Mouse (Mus musculus) cerebellum, adult 11 months (tissue): Measurements from ENCODE around the gene Ceacam16.

ENCODE experiments used
- DNase-seq: peaks from one replicate; pipeline ENCODE4 v3.0.0; 2022

Gene Ceacam16

DNA sequence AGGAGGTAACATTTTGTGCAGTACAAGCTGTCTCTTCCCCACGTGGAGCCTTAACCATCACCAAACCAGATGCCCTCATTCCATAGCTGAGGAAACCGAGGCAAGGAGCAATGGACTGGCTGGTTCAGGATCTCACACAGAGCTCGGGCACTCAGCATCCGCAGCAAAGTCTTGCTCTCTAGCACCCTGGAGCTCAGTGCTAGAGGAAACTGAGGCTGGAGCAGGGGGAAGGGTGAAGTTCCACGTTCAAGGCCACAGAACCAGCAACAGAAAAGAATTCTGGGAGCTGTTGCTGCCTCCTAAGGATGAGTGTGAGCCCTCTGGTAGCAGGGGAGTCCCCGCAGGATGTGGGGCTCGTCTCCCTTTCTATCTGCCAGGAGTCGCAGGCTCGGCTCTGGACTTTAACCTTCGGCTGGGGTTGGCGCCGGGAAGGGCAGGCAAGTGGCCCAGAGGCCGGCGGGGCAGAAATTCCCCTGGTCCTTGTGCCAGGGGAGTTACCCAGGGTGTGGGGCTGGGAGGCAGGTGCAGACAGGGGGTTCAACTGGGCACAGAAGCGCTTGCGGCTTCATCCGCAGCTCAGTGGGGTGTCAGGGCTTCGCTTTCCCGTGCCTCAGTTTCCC is 18.1 kb downstream of the Ceacam16 start:
- no peak for DNase-seq

DNA sequence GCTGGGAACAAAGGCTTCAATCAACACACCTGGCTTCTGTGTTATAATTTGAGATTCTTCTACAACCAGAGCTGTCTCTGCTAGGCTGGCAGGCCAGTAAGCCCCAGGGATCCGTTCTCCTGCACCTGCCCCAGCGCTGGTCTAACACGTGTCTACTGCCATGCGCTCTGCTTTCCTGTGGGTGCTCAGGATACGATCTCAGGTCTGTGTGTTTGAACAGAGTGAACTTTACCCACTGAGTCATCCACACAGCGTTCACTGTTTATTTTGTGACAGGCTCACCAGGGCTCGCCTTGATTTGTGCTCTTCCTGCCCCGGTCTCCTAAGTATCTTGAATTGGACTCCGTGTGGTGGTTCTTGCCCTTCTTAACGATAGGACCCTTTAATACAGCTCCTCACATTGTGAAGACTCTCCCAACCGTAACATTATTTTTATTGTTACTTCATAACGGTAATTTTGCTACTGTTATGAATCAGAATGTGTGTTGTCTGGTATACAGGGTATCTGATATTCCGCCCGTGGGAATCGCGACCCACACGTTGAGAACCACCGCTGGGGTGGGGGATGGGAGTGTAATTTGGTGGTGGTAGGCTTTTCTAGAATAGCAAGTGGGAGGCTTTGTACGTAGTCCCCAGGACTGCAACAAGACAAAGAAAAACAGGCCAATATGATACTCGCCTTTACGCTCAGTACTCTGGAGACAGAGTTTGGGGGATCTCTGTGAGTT is 19.2 kb downstream of the Ceacam16 start:
- DNase-seq = no peak

DNA sequence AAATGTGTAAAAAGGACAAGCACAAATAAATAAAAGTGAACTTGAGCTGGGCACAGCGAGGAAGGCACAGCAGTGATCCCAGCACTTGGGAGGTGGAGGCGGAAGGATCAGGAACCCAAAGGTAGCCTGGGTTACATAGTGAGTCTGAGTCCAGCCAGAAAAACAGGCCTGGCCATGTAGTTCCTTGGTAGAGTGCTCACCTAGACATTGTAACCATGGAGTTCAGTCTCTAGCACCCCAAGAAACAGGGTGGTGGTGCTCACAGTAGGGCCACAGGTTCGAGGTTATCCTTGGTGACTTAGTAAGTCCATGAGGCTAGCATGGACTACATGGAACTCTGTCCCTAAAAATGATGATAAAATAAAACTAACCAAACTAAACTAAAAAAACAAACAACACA is 20.2 kb downstream of the Ceacam16 start:
- no peak for DNase-seq

DNA sequence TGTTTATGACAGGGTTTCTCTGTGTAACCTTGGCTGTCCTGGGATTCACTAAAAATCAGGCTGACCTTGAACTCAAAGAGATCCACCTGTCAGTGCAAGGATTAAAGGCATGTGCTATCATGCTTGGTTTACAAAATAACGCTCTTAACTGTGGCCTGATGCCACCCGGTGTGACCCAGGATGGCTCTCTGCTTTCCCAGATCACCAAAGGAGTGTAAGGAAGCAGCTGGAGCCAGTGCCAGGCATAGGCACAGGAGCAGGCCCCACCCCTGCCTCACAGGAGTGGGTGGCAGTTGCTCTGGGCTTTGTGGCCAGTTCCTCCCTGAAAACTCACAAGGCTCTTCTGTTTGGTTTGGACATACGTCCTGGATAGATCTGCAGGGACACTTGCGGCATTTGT is 20.7 kb downstream of the Ceacam16 start:
- no peak for DNase-seq

DNA sequence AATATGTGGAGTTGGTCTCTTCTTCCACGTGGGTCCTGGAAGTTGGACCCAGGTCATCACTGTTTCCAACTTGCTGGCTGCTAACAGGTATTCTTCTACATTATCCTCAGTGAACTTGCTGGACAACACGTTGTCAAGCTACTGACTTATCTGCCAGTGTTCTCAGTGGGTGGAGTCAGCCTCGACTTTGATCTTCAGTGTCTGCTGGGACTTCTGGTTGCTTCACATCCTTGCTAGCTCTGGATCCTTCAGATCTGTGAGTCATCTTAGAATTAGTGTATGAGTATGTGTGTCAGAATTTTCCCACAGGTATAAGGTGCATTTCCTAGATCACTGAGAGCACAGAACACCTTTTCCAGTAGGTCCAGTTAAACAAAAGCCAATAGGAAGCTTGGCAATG is 24.3 kb downstream of the Ceacam16 start:
- DNase-seq = no peak

DNA sequence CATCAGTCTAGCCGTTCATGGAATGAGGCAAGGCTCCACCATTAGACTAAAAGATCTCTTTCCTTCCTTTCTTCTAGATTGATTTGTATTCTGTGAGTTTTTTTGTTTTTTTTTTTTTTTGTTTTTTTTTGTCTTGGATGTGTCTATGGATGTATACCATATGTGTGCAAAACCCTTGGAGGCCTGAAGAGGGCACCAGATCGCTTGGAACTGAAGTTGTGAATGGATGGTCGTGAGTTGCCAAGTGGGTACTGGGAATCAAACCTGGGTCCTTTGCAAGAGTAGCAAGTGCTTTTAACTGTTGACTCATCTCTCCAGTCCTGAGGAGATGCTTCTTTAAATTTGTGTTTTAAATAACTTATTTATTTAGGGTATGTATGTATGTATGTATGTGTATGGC is 27.0 kb downstream of the Ceacam16 start:
- no peak for DNase-seq

DNA sequence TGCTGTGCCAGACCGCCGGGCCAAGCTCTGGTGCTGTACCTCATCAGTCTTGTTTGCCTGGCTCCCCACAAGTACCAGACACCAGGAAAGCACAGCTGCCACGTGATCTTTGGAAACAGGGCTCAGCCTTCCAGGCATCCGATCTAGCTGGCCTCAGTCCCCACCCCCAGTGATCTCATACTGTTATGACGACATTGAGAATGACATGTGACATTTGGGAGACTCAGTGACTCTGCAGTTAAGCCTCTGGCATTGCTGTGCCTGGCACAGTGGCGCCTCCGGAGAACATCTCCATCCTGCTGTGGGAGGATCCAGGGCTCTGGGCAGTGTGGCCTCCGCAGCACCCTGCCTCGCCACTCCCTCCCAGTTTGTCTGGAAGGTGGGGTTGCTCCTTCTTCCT is 29.3 kb downstream of the Ceacam16 start:
- no peak for DNase-seq

DNA sequence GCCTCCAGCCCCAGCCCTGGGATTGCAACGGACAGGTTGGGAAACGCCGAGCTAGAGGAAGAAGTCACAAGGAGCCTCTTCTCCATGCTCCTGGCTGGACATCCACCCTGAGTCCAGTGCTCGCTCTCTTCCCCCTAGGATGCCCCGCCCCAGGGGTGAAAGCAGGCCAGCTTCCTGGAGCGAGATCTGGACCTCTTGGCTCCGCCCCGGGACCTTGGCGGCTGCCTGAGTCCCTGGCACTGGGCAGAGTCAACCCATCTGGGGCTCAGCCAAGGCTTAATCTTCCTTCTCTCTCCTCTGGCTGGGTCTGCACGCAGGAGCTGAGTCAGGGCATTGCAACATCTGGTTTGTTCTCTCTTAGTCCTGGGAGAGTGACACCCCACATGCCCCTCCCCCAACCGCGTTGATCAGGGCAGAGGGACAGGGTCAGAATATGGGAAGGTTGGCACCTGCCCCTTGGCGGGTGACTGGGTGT is 30.4 kb downstream of the Ceacam16 start:
- DNase-seq = no peak

DNA sequence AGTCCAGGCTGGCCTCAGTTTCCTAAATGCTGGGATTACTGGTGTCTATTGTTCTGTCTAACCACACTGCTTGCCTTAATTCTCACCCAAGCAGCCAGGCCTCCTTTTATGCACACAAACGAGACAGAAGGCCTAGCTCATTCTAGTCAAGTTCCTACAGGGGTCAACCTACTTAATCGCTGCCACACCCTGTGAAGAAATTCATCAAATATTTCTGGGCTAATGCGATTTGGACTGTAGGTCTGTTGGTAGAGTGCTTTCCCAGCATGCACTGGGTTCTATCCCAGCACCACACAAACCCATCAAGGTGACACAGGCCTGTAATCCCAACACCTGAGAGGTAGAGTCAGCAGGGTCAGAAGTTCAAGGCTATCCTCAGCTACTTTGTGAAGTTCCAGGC is 31.4 kb downstream of the Ceacam16 start:
- no peak for DNase-seq

DNA sequence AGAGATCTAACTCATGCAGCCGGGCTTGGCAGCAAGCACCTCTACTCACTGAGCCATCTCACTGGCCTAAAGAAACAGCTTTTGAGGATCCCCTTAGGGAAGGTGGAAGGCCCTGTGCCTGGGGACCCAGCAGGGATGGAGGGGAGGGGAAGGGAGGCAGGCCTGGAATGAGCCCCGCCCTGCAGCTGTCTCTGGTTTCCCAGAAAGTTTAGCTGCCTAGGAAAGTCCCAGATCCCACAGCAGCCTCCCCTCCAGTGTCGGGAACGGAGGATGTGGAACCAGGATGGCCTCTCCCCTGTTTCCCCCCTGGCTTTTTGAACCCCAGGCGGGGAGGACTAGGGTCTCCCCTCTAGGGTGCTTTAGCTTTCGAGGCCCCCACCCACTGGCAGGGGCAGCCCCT is 34.3 kb downstream of the Ceacam16 start:
- DNase-seq = no peak

DNA sequence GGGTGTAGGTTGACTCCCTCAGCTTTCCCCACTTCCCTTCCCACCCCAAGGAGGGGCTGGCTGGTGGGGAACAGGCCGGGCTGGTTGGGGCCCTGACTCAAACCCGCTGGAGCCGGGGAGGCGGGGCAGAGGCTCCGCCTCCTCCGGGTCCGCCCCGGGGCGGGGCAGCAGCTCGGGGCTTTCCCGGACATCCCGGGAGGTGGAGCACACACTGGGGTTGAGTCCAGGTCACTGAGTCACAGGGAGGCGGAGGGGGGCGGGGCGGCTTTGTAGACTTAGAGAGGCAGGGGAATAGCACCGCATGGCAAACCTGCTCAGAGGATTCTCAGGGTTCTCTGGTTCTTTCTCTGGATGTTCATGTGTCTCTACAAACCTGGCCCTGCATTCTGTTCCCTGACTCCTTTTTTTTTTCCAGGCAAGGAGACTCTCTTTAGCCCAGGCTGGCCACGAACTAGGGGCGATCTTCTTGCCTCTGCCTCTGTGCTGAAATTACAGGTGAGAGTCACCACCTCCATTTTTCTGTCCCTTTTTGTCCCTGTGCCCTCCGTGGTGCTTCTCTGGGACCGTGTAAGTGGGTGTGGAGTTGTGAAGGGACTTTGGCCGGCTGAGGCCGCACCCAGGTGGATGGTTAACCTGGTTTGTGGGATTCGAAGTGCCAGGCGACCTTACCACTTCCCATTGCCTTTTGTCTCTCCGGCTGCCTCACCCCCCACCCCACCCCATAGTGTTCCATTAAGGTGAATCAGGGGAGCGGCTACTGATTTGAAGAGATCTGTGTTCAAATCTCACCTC is 36.7 kb downstream of the Ceacam16 start:
- DNase-seq = no peak

DNA sequence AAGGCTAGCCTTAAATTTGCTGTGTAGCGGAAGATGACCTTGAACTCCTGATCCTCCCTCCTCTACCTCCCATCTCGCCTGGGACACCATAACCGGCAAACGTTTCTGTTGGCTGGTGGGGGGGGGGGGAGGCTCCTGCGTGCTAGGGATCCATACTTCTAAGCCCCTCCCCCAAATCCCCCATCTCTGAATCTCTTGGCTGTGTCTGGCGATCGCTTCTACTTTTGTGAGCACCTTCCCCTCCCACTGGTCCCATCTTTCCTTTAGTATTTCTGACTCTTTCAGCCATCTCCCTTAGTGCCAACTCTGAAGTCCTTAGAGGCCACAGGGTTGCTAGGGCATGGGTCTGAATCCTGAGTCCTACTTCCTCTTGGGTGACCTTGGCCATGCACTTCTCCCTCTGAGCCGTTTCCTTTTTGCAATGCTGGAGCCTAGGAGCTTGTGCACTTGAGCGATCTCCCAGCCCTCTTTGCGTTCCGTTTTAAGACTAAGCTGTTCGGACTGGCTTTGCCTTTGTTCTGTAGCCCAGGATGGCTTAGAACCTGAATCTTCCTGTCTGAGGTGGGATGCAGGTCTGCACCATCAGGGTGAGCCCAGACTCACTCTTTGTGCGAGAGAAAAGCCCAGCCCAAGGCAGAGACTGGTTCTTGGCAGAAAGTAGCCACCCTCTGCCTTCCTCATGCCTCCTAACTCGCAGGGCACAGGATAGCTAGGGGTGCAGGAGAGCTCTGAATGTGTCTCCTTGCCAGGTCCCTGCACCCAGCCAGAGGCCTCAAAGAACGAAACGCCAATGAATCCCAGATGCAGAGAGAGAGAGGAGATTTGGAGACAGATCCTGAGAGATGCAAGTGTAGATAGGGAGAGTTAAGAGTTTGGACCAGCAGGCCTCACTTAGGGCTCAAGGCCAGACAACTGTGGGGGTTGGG is 37.6 kb downstream of the Ceacam16 start:
- DNase-seq = no peak

DNA sequence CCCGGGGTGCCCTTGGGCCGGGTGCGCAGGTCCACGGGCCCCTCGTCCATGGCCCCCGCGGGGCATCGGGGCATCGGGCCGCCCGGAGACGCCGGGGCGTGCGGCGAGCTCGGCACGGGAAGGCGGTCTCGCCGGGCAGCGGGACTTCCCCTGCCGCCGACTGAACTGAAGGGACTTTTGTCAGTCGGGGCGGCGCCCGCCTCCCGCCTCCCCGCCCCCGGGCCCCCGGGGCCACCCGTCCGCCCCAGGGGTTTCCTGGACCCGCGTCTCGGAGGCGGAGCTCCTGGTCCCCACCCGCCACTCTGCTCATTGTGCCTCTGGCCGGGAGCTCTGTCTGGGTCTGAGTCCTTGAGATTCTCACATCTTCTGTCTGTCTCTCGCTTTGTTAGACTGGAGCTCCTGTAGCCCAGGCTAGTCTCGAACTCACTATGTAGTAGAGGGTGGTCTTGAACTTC is 38.5 kb downstream of the Ceacam16 start, which contains the start of gene Bcl3:
Bcl3 (minus strand) TSS at position 167 of the 455 bp plus-strand sequence.
- no peak for DNase-seq

DNA sequence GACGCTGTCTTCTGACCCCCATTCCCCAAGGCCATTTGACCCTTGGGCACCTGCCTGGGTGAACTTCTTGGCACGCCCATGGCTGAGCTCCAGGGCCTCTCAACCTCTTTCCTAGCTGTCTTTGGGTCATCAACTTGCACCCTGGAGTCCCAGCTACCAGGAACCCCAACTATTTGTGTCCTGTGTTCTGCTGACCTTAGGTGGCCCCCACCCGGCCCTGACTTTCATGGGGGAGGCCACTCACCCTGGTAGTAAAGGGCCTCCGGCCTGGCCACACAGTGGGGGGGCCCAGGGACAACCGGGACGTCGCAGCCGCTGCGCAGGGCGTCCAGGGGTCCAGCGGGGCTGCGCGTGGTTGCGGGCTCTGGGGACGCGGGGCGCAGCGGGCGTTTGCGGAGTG is 38.9 kb downstream of the Ceacam16 start:
- DNase-seq = no peak

DNA sequence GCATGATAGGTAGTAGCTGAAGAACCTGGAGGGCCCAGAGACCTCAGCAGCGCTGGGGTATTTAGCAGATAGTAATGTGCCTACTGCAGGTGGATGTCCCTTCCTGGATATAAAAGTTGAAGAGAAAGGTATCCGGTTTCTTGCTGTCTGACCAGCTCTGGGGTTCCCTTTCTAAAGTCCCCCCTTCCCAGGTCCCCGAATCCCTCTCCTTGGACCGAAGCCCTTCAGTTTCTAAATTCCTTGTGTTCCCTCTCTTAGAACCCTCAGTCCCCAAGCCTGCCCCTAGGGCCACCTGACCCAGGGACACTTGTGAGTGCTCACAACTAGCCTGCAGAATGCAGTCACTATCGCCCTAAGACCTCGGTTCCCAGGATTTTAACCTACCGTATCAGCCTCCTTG is 39.5 kb downstream of the Ceacam16 start:
- no peak for DNase-seq

DNA sequence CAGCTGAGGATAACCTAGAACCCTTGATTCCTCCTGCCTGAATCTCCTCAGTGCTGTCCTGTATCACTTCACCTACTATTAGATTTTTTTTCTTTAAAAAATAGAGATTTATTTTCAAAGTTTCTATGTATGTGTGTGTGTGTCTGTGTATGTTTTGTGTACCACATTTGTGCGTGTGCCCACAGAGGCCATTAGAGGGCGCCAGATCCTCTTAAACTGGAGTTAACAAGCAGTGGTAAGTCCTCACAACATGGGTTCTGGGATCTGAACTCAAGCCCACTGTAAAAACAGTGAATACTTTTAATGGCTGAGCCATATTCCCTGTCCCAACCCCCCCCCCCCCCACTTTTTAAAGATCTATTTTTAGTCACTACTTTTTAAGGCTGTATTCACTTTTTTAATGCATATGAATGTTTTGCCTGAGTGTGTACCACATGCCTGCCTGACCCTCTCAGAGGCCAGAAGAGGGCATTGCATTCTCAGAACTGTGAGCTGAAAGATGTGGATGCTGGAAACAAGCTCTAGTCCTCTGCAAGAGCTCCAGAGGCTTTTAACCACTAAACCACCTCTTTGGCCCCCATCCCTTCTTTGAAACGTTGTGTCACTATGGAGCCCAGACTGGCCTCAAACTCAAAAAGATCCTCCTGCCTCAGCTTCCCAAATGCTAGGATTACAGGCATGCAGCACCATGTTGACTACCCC is 40.6 kb downstream of the Ceacam16 start:
- no peak for DNase-seq

DNA sequence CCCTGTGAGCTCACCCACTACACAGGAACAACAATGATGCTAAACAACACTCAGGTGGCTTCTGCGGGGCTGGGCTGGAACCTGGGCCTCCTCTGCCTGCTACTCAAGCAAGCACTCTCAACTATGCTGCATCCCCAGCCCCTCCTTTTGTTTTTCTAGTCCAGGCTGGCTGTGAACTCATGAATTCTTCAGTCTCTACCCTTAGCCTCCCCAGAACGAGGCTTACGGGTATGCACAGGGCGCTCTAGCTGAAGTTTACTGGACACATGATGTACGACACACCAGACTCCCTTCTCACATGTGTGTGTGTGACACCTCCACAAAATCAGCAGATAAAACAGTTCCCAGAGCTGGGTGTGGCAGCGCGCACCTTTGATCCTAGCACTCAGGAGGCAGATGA is 42.2 kb downstream of the Ceacam16 start:
- DNase-seq = no peak

DNA sequence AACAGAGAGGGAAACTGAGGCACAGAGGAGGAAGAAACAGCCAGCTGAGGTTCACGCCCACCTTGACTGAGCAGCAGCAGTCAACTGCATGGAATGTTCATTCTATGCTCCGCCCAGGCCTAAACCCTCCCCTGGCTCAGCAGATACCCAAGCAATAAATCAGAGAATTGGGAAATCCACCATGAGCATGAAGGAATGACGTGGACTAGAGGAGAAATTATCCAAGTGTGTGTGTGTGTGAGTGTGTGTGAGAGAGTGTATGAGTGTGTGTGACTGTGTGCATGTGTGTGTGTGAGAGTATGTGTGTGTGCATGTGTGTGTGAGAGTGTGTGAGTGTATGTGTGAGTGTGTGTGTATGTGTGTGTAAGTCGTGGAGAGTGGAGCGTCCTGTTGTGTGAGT is 42.7 kb downstream of the Ceacam16 start:
- DNase-seq = no peak

DNA sequence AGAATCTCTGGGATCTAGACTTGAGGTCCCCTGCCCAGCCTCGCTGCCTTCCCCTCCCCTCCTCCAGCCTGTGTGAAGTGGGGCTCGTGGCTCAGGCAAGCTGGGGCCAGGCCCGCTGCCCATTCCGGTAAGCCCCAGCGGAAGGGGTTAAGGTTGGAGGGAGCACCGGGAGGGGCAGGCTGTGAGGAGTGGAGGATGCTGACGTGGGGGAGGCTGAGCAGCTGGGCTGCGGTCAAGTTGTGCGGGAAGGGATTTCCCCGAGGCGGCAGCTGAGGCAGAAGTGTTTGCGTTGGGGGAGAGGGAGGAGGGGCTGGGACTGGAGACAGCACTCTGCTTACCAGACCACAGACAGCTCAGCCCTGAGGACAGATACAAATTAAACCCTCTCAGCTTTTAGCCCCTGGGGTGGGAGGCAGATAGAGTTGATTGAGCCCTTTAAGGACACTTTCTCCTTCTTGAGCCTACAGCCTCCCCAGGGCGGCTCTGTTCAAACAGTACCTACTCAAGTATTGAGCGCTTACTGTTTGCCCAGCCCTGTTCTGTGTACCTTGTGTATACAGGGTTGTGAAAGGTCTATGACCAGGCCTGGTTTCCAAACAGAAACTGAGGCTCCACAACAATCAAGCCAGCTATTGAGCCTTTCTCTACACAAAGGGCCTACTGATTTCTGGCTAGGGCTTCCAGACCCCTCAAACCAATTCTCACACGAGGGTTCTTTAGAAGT is 43.6 kb downstream of the Ceacam16 start:
- DNase-seq = no peak

DNA sequence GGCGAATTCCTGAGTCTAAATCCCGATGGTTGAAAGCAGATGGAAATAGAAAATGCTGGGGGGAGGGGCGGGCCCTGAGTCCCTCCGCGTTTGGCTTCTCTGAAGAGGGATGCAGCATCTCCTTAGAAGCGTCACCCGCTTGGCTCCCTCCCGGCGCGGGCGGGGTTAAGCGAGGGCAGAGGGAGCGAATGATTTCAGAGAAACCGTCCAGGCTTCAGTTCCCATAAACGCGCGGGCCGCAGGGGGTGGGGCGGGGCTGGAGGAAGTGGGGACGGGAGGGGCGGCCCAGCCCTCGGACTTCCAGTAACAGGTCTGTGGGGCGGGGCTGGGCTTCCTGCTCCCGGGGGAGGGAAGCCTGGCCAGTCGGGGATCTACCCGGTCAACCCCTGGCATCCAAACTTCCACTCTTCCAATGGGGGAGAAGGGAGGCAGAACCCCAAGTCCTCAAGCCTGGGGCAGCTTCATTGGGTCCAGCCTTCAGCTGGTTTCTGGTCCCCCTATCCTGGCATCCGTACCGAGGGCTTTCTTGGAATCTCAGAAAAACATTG is 44.8 kb downstream of the Ceacam16 start:
- no peak for DNase-seq
